Mouse (Mus musculus): ENCODE measurements at regions not wholly inside any gene's neighbourhood (a gene's known extent, or its start where the extent isn't known, plus 50 kb on each side); places are given as distances from the start of the nearest gene placed in this dataset.

- no peak for DNase-seq
Measured at GRCm38 (mm10) chr13:52702201-52702611, 119.2 kb downstream of the Syk start.

DNA sequence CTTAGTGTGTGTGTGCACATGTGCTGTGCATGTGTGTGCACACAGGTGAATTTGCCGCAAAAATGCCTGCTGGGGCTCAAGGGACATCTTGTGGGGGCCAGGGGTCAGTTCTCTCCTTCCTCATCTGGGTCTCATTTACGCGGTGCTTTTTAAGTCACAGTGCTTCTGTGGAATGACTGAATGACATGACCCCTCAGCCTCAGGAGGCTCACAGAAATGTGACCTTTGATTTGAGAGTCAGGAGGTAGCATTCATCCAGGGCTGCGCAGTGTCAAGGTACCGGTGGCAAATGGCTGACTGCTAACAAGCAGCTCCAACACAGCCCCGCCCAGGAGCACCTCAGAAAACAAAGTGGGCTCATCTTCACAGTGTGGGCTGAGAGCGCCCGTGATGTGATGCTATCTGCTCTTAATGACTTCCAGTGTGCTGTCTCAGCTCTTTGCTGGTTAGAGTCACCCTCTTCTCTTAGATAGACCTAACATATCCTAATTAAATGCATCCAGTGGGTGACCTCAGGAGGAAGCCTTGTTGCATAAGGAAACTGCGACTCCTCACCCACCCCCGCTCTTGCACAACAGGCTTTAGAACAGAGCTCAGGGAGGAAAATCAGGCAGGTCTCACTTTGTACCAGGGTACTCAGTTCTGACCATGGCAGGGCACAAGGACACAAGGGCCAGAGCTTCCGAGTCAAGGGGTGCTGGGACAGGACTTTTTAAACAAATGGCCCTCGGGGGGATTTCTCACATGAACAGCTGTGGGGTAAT is 120.6 kb downstream of the Syk start:
- DNase-seq, result no peak

GRCm38 (mm10) chr13:52704673-52705072 is 121.7 kb downstream of the Syk start:
- DNase-seq, result no peak

GRCm38 (mm10) chr13:52709580-52709979 is 126.6 kb downstream of the Syk start:
- no peak for DNase-seq

DNA sequence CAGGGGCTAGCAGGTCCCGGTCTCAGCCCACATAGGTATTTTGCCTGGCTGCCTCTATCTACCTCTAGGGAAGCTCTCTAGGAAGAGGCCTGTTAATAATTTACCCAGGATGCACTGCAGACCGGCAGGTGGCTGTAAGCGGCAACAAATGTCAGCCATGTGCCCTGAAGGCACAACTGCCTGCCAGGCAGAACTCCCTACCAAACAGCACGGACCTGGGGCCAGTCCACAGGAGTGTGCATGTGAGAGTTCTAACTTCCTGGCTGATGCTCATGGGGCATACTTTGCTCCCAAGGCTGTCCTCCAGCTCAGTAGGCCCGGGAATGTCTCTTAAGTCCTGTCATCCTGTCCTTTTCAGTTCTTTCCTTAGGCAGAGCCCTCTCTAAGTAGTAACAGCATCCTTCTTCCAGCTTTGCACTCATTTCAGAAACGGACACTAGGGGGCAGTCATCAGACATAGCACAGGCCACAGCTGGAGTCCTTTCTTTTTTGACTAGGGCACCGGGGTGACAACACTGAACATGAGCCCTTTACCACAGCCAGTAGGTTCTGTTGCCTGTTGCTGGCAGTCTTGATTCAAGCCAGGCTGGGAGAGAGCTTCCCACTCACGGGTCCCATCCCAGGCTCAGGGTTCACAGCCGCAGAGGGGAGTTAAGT is 128.9 kb downstream of the Syk start:
- DNase-seq, result peak; percentile 77

DNA sequence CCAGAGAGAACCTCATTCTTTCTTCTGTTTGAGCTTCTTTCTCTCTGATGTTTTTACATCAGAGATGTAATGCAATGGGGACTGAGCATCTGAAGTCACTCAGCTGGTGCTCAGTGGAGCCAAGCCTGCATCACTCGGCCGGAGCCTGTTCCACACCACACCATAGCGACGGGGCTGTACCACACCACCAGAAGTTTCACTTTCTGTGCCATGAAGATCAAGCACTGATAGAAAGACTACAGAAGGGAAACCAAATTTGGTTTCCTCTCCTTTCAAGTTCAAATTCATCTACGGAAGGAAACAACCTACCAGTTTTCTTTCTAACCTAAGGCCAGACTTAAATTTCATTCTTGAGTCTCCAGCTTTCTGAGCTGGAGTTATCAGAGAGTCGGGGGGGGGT is 138.5 kb downstream of the Syk start:
- no peak for DNase-seq

DNA sequence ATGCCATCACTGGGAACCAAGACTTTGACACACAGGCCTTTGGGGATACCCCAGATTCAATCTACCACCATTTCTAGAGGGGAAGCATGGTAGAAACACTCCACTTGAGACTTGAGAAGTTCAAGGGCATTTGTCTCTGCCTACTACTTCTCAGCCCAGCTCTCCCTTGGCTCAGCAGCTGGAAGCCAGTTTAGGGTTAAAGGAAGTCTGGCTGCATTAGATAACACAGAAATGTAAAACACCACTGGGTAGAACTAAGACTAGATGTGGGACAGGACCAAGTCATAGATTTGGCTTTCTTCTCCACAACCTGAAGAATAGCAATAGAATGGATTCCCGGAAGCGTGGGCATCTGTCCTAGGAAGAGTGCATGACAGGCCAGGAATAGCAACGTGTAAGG is 139.7 kb downstream of the Syk start:
- no peak for DNase-seq

GRCm38 (mm10) chr13:52726043-52726442 is 143.1 kb downstream of the Syk start:
- DNase-seq, result no peak

DNA sequence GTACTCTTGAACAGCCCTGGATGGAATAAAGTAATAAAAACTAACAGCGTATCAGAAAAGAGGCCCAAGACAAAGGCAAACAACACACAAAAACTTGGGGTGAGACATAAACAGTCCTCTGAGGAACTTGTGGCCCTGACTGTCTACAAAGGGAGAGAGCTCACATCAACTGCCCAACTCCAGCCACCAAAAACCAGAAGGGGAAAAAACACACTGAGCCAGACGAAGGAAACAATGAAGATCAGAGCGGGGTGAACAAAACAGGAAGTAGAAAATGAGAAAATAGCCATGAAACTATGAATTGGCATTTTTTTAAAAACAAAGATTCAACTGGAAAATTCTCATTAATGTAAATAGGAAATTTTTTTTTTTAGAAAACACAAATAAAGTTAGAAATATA is 143.6 kb downstream of the Syk start:
- no peak for DNase-seq

DNA sequence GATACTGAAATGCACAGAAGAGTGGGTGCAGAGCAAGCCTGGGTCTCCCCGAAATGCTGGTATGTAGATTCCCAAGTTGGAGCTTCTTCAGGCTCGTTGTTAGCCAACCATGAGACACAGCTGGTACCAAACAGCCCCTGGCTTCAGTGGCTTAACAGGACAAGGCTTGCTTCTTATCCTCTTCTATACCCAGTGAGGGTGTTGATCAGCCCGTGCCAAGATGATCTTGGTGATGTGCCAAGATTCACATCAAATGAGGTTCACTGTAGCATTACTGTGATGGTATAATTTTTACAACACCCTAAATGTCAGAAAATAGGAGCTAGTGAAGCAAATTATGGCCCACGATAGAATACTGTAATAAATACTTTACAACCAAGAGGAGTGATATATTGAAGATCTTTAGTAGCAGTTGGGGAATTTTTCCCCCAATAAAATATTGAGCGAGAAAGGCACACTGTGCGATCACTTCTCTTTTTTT is 152.5 kb downstream of the Syk start:
- no peak for DNase-seq

GRCm38 (mm10) chr13:52735934-52736523 is 153.1 kb downstream of the Syk start:
- DNase-seq, result no peak

GRCm38 (mm10) chr13:52738095-52738660 is 155.2 kb downstream of the Syk start:
- DNase-seq, result no peak

GRCm38 (mm10) chr13:52741371-52741770 is 158.4 kb downstream of the Syk start:
- no peak for DNase-seq

GRCm38 (mm10) chr13:52756005-52756404 is 173.0 kb downstream of the Syk start:
- DNase-seq, result no peak

DNA sequence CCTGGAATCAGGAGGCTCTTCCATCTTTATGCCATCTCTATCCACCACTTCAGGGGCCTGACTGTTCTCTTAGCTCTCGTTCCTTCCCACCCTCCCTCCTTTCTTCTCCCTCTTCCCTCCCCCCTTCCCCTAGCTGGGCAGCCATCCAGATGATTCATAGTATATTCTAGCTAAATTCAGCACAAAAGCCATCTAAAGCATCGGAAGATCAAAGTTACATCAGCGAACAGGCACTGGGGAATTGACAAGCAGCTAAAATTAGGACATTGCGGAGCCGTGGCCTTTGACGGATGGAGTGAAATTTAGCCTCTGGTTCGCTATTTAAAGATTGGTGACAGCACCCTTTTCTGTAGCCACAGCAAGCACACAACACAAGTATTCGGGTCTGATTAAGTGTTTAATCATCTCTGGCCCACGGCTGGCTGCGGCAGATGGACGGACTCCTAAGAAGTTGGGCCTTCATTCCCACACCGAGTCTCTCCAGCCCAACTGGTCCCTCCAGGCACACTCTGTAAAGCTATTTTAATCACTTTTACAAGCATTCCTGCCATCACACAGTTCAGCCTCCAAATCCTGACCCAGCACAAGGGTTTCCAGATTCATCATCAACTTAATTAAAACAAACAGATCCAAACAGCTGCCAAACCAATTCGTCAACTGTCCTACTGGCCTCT is 163.8 kb downstream of the Auh start:
- peak; percentile 7 for DNase-seq

DNA sequence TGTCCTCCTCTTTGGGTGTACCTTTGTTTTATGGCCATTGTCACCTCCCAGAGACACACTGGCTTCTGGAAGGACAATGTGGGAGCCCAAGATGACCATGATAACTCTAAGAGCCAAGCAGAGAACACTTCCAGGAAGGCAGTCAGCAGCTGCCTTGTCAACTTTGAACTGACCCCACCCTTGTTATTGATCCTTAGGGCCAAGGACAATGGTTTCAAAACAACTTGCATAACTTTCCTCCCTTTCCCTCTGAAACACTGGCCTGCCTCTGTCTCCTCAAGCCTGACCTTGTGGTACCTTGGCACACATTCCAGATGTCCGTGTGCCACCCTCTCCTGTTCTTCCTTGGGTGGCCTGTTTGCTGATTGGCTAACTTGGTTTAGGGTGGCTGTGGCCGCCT is 163.2 kb downstream of the Auh start:
- DNase-seq, result no peak

GRCm38 (mm10) chr13:52769956-52770355 is 159.5 kb downstream of the Auh start:
- DNase-seq, result no peak

- DNase-seq, result no peak
Measured at GRCm38 (mm10) chr13:52771518-52771917, 158.0 kb downstream of the Auh start.

DNA sequence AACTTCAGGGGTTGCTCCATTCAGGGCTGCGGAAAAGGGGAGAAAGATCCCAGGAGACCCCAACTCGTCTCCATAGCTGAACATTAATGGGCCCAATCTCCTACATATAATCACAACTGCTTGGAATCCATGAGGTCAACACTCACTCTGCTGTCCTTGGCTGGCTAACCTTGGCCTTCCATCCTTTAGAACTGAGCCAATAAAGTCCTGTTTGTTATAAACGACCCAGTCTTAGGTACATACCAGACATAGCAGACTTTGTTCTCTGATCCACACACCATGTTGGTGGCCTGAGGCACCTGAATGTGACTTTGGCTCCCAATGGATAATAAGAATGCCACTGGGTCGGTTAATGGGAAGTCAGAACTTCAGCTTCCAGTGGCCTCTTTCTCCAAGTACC is 157.4 kb downstream of the Auh start:
- DNase-seq, result no peak

GRCm38 (mm10) chr13:52777396-52778034 is 152.0 kb downstream of the Auh start:
- no peak for DNase-seq

DNA sequence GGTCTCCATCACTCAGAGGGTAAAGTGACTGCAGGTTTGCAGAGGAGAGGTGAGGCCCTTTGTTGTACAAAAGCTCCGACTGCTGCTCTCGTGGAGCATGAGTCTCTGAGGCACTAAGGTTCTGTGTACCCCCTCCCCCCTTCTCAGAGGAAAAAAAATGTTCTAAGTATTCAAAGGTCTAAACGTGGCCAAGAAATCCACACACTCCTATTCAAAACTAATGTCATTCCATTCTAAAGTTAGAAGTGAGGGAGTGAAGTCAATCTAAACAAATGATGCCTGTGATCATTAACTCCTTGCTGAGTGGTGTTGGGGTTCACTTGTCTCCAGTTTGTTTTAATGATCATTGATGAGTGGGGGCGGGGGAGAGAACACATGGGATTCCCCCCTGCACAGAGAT is 150.6 kb downstream of the Auh start:
- no peak for DNase-seq

Data from cerebellum, adult 8-10 months (tissue).